Mouse (Mus musculus): ENCODE measurements around the gene Wipf1. TPM values are rescaled to one million over a fixed set of nuclear protein-coding genes. Genes with fewer than 3 reads are reported as not detected.

Wipf1 gene
- total and polyA plus RNA-seq, 2 experiments from 2014 or later: 1.7 to 2.9 TPM

GRCm38 (mm10) chr2:73379656-73380055, 149.9 kb downstream of the Wipf1 start:
- no peak for ATAC-seq (ENCODE audit: insufficient read depth, low read depth)
- WGBS: 75% methylated on average over 5 of the region's 5 CpGs

More at GRCm38 (mm10) chr2:73379656-73380055, 149.9 kb downstream of the Wipf1 start:
- H3K9me3 ChIP-seq (replicated peaks; ENCODE audit: control insufficient read depth, low read length): no peaks in the 10 kb centered on the region
- H3K4me3 ChIP-seq (ENCODE audit: low read depth, low read length): no peak overlapping the region
- no peak for DNase-seq (ENCODE audit: low spot score)
- H3K27me3 ChIP-seq (ENCODE audit: control insufficient read depth, insufficient read depth, low read length): no peaks in the 10 kb centered on the region
- H3K9ac ChIP-seq (replicated peaks; ENCODE audit: low read depth, low read length): no peak overlapping the region
- H3K4me2 ChIP-seq (ENCODE audit: low read depth, low read length): no peak overlapping the region
- no peak overlapping the region for H3K27ac ChIP-seq (ENCODE audit: low read depth)
- TF ChIP-seq EP300 (IDR thresholded peaks at IDR 0.05; ENCODE audit: low read depth) (no peak), CTCF (IDR thresholded peaks at IDR 0.05; ENCODE audit: low read depth) (no peak)
- H3K36me3 ChIP-seq (replicated peaks; ENCODE audit: control insufficient read depth, insufficient read depth, low read length): no peaks in the 10 kb centered on the region
- H3K4me1 ChIP-seq (ENCODE audit: control insufficient read depth, insufficient read depth): 0 out of 2 replicates have a peak, but pooled peaks cover 3% of the 10 kb centered on the region

Other genes with a start within 250 kb of the Wipf1 start
- gene Scrn3, start 217.1 kb downstream of the Wipf1 start, total RNA-seq (2014; rRNA removed; ENCODE audit: low replicate concordance): 10.5 and 16.3 TPM in 2 replicates
- gene Scrn3, start 217.1 kb downstream of the Wipf1 start, polyA plus RNA-seq (2015; fragmentation: Nextera tagmentation; extraction: Ambion mirVana): 13.5 and 13.8 TPM in 2 replicates
- 0.08 and 3.9 TPM in 2 replicates for gene Cir1, start 217.0 kb downstream of the Wipf1 start, total RNA-seq (2014; rRNA removed; ENCODE audit: low replicate concordance)
- gene Cir1, start 217.0 kb downstream of the Wipf1 start, polyA plus RNA-seq (2015; fragmentation: Nextera tagmentation; extraction: Ambion mirVana): 20.0 and 24.3 TPM in 2 replicates
- 11.3 and 19.0 TPM in 2 replicates for gene Gpr155, start 143.2 kb downstream of the Wipf1 start, total RNA-seq (2014; rRNA removed; ENCODE audit: low replicate concordance)
- 6.8 and 8.5 TPM in 2 replicates for gene Gpr155, start 143.2 kb downstream of the Wipf1 start, polyA plus RNA-seq (2015; fragmentation: Nextera tagmentation; extraction: Ambion mirVana)
- not detected in 2 replicates for gene Chrna1, start 50.6 kb upstream of the Wipf1 start, total RNA-seq (2014; rRNA removed; ENCODE audit: low replicate concordance)
- 0.03 and 0.05 TPM in 2 replicates for gene Chrna1, start 50.6 kb upstream of the Wipf1 start, polyA plus RNA-seq (2015; fragmentation: Nextera tagmentation; extraction: Ambion mirVana)
- gene Chn1, start 245.6 kb upstream of the Wipf1 start, total RNA-seq (2014; rRNA removed; ENCODE audit: low replicate concordance): 29.6 and 64.3 TPM in 2 replicates
- gene Chn1, start 245.6 kb upstream of the Wipf1 start, polyA plus RNA-seq (2015; fragmentation: Nextera tagmentation; extraction: Ambion mirVana): 18.5 and 18.6 TPM in 2 replicates

Measured in heart, postnatal 0 days (tissue).